Mouse (Mus musculus): Measurements from ENCODE around the gene Ift80.
"Not testable (repeated sequence)": the region's sequence is repeated elsewhere in the genome, so short reads cannot be mapped to it uniquely, and the experiment has no call there.

Ift80 gene

GRCm38 (mm10) chr3:68928619-68929018, 75.8 kb downstream of the Ift80 start:
- no peak for DNase-seq

DNA sequence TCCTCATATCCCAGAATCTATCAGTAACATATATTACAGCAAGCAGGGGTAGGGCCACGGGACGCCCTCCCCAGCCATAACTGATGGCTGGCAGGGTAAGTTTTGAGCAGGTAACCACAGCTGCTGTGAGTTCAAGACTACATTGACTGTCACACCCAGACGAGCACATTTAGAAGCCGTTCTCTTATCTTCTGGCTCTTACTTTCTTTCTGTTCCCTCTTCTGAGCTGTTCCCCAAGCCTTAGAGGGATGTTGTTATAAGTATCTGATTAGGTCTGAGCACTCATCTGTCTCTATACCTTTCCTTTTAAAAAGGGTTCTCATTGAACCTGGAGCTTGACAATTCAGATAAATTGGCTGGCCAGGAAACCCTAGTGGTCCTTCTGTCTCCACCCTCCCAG, 96.9 kb downstream of the Ift80 start:
- DNase-seq = no peak

DNA sequence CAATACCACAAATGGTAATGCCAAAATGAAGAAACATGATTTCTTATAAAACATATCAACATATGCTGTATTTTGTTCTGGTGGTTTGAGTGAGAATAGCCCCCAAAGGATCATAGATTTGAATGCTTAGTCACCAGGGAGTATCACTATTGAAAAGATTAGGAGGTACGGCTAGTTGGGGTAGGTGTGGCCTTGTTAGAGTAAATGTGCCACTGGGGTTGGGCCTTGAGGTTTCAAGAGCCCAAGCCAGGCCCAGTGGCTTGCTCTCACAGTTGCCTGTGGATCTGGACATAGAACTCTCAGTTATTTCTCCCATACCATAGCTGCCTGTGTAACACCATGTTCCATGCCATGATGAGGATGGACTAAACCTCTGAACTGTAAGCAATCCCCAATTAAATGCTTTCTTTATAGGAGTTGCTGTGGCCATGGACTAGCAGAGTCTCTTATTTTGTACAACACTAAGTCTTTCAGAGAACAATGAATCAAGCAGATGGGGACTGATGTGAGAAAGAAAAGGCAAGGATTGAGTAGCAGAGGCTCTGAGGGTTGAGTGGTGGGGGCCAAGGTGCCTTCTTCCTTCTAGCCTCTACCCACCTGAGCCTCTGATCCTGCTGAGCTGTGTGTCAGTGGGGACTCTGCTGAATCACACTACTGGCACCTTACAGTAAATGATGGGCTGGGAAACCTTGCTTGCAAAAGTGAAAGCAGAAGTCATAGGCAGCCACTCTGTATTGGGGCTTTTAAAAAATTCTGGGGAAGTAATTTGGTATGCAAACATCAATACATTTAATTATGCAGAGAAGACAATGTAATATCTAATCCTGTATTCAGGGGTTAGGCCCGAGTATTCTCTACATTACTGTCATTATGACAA, 99.2 kb downstream of the Ift80 start:
- no peak for DNase-seq

GRCm38 (mm10) chr3:68902636-68903035, 101.7 kb downstream of the Ift80 start:
- DNase-seq = not testable (repeated sequence)

GRCm38 (mm10) chr3:68897154-68897553, 107.2 kb downstream of the Ift80 start:
- DNase-seq = no peak

- no peak for DNase-seq
These were observed 108.9 kb downstream of the Ift80 start for GRCm38 (mm10) chr3:68895426-68895825.

DNA sequence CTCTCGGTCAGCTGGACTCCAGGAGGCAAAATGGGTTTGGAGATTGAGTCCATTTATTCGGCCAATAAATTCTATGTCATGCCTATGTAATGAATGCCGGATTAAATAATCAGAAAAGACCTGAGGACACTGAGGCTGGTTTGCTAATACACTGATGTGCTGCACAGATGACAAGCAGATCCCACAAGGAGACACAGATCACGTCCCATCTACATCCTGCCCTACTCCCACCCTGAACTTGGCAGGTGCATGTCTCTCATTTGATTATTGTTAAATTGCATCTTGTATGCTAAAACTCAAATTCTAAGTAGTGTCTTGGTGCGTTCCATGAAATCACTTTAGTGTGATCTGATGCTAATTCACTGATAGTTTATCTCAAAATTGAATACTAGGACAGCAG, 117.5 kb downstream of the Ift80 start:
- DNase-seq = no peak

DNA sequence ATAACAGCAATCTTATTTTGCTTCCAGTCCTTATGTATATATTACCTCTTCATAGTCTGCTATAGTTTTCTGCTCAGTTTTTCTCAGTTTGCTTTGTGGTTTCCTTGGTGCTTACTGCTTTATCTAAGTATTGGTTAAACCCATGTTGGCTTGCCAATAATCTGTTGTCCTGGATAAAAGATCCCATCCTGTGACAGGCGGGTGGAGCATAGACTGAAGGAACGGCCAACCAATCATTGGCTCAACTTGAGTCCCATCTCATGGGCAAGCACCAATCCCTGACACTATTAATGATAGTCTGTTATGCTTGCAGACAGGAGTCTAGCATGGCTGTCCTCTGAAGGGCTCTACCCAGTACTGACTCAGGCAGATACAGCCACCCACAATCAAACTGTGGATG, 130.3 kb downstream of the Ift80 start:
- no peak for DNase-seq

GRCm38 (mm10) chr3:68870568-68870950, 133.8 kb downstream of the Ift80 start:
- DNase-seq = no peak

GRCm38 (mm10) chr3:68869691-68870567, 134.4 kb downstream of the Ift80 start:
- DNase-seq = peak in 1 of 2 experiments; percentile 9

- peak; percentile 15 to 17 for DNase-seq
These were observed 135.1 kb downstream of the Ift80 start, which contains the start of gene 1110032F04Rik for GRCm38 (mm10) chr3:68869211-68869690. Gene 1110032F04Rik, plus strand, starts transcription at chr3:68869586.

- no peak for DNase-seq
These were observed 152.0 kb downstream of the Ift80 start for GRCm38 (mm10) chr3:68852414-68852813.

DNA sequence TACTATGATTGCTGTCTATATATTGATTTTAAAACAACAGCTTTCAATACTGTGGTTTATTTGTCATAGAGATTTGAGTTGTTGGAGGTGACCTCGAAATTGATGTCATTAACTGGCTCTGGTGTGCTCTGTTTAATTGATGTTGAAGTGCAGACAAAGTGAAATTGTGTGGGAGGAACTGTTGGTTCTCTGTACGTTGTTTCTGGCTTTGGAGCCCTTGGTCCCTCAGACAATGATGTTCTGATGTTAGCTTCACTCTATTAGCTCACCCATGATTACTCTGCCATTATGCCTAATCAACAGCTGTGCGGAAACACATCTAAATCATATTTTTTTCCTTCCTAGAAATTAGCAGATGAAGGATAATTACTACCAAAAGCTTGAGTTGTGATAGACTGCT, 156.0 kb downstream of the Ift80 start:
- no peak for DNase-seq

DNA sequence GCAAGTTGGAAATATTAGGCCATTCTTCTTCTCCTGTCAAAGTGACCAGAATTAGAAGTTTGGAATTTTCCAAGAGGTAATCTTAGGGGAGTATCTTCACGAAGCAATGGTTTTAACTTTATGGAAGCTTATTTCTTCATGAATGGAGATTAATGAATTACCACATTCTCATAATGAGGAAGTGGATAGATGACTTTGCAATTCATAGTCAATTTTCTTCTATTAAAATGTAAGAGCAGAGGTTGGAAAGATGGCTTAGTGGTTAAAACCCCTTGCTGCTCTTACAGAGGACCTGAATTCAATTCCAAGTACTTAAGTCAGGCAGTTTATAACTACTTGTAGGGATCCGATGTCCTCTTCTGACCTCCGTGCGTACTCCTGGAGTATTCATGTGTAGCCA, 160.3 kb downstream of the Ift80 start:
- DNase-seq = no peak
